ENCODE assay signal across 8 mouse cellular contexts in the genomic region with DNA sequence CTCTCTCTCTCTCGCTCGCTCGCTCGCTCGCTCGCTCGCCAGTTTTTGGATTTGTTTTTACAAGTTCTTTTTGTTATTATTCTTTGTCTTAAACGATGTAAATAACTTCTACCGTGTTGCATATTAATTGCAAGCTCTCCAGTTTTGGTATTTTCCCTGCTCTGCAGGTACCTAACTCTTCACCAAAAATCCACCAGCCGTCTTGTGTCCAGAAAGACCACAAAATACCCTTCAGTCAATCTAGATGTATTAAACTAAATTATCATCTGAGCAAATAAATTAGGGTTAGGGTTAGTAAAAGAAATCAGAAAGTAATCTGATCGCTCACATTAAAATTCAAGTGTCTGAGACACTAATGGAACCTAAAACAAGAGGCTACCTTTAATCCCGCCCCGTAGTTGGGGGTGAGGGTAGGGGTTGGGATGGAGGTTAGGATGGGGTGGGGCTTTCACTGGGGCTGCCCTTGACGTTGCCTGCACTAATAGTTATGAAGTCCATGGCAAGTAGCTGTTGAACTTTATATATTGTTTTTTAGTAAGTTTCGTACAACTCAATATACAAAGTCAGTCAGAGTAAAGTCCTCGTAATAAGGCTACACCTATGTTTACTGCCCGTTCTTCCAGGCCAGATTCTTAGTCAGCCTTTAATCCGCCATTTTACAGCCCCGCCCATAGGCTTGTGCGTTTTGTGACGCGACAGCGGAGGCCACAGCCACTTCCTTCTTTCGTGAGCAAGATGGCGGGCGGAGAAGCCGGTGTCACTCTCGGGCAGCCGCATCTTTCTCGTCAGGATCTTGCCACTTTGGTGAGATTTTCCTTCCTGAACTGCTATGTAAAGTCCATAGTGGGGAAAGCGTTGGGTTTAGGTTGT. TPM values are rescaled to one million over a fixed set of nuclear protein-coding genes. Genes with fewer than 3 reads are reported as not detected.
DNase-seq lines count a peak whose midpoint lies in the region; ATAC-seq and TF ChIP-seq lines count a peak whose summit lies in the region.

Gene Eif2s3y (plus strand): TSS at position 662 of the 870 bp plus-strand sequence.

- no peaks in the 10 kb centered on the region for H3K4me1 ChIP-seq in bone marrow macrophage, adult 2 months (ENCODE audit: control insufficient read depth, insufficient read depth, low read length)
- no peaks in the 10 kb centered on the region for H3K4me1 ChIP-seq in limb, embryonic 10.5 days
- H3K4me1 ChIP-seq in midbrain, embryonic 10.5 days: no peaks in the 10 kb centered on the region

- H3K36me3 ChIP-seq in limb, embryonic 10.5 days: no peaks in the 10 kb centered on the region
- H3K36me3 ChIP-seq in midbrain, embryonic 10.5 days: no peaks in the 10 kb centered on the region
- no peaks in the 10 kb centered on the region for H3K36me3 ChIP-seq in splenic B cell, adult 2 months (ENCODE audit: control insufficient read depth, insufficient read depth, low read length, poor library complexity, severe bottlenecking)

- H3K27me3 ChIP-seq in limb, embryonic 10.5 days (ENCODE audit: low read depth, poor library complexity, severe bottlenecking): no peaks in the 10 kb centered on the region
- no peaks in the 10 kb centered on the region for H3K27me3 ChIP-seq in midbrain, embryonic 10.5 days (ENCODE audit: low read depth, poor library complexity, severe bottlenecking)
- H3K27me3 ChIP-seq in splenic B cell, adult 2 months (ENCODE audit: control insufficient read depth, insufficient read depth, low read length, poor library complexity, severe bottlenecking): no peaks in the 10 kb centered on the region

- no peak for TF ChIP-seq POLR2A in bone marrow macrophage, adult 2 months (IDR thresholded peaks at IDR 0.05; ENCODE audit: borderline replicate concordance, low read depth, low read length)

- no peak for DNase-seq in cerebellum, adult 11 months
- DNase-seq in limb, embryonic 10.5 days (ENCODE audit: low spot score): peak; percentile 35
- DNase-seq in midbrain, embryonic 10.5 days (ENCODE audit: low spot score): peak; percentile 50
- DNase-seq in splenic B cell, adult 2 months (ENCODE audit: low read depth, low spot score): peak; percentile 89

- TF ChIP-seq CTCF in bone marrow macrophage, adult 2 months (IDR thresholded peaks at IDR 0.05; ENCODE audit: low read depth, low read length): no peak

- WGBS in limb, embryonic 10.5 days: 15% methylated on average over 31 of the region's 31 CpGs
- 11% methylated on average over 12 of the region's 31 CpGs for WGBS in midbrain, embryonic 10.5 days

- ATAC-seq in cerebellum, adult (ENCODE audit: insufficient number of reproducible peaks, low FRiP score, low TSS enrichment): peak; percentile 93
- ATAC-seq in erythroid progenitor cell, adult 5-6 weeks (replicated peaks; ENCODE audit: low FRiP score, poor library complexity, severe bottlenecking): peak; percentile 100
- ATAC-seq in hematopoietic stem cell, adult 5-6 weeks (replicated peaks in 1 of 2; ENCODE audit: insufficient read depth in 1 of 2, low FRiP score in 2 of 2, low TSS enrichment in 1 of 2, low read depth in 1 of 2, poor library complexity in 2 of 2, severe bottlenecking in 2 of 2): peak; percentile 97 to 99

- H3K9me3 ChIP-seq in limb, embryonic 10.5 days (replicated peaks): no peaks in the 10 kb centered on the region
- H3K9me3 ChIP-seq in midbrain, embryonic 10.5 days (replicated peaks): no peaks in the 10 kb centered on the region

- peak within 1 kb of the TSS; percentile 80 for H3K4me3 ChIP-seq in bone marrow macrophage, adult 2 months (ENCODE audit: insufficient read depth, low read length)
- peak within 1 kb of the TSS; percentile 43 for H3K4me3 ChIP-seq in limb, embryonic 10.5 days
- peak within 1 kb of the TSS; percentile 49 for H3K4me3 ChIP-seq in midbrain, embryonic 10.5 days

- peak within 1 kb of the TSS; percentile 36 for H3K27ac ChIP-seq in bone marrow macrophage, adult 2 months (ENCODE audit: insufficient read depth, low read depth, low read length)
- no peak within 1 kb of the TSS for H3K27ac ChIP-seq in limb, embryonic 10.5 days
- H3K27ac ChIP-seq in midbrain, embryonic 10.5 days (replicated peaks): peak within 1 kb of the TSS; percentile 70

RNA-seq across cellular contexts. Expression of gene Eif2s3y, which starts in this region (rescaled TPM):
- polyA plus RNA-seq in bone marrow macrophage, adult 2 months (2012; ENCODE audit: insufficient read depth, insufficient read length, missing spikeins): not detected in 2 replicates
- 100 and 147 TPM in 2 replicates for total RNA-seq in erythroid progenitor cell, adult 5-6 weeks (2015; ENCODE audit: low replicate concordance)
- total RNA-seq in erythroid progenitor cell, adult 5-6 weeks (2017; ENCODE audit: low replicate concordance): 103 and 110 TPM in 2 replicates
- total RNA-seq in hematopoietic stem cell, adult 5-6 weeks (2017): 148 and 154 TPM in 2 replicates
- 26.6 and 28.1 TPM in 2 replicates for polyA plus RNA-seq in limb, embryonic 10.5 days (2016; fragmentation: Nextera tagmentation; extraction: Ambion mirVana)
- 27.1 and 28.5 TPM in 2 replicates for polyA plus RNA-seq in midbrain, embryonic 10.5 days (2016; fragmentation: Nextera tagmentation; extraction: Ambion mirVana)
